23 mouse cellular contexts compared by ENCODE assay signal in the genomic region with DNA sequence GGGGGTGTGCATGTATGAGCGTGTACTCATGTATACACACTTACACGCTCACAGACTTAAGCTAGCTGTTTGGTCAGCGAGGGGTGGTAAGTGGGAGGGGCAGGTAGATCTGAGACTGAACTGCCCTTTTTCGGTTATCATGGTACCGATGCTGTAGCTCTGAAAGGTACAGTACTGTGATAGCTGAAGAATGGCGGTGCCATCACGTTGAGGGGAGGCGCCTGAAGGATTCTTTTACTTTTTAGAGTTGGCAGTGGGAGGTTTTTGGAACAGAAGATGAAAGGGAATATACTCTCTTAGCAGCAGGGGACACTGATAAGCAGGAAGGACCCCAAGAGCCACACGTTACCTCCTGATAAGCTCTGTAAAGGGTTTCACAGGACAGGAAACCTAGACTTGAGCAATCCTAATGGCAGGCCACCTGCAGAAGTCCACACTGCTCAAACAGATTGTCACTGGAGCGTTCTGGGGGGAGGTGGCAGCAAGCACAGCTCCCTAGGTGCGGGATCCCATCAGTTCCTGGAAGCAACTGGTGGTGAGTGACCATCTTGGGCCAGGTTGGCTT. TPM values are rescaled to one million over a fixed set of nuclear protein-coding genes. Genes with fewer than 3 reads are reported as not detected.
DNase-seq lines count a peak whose midpoint lies in the region; ATAC-seq and TF ChIP-seq lines count a peak whose summit lies in the region.
"Had no signal": no experiment of that assay in that cellular context is flagged by ENCODE, and none has a peak within 500 bp of the region (broad histone marks: within the 10 kb centered on the region; RNA-seq: fewer than 3 reads in every experiment).

No protein-coding gene starts in this region.

- no peaks in the 10 kb centered on the region for H3K9me3 ChIP-seq in liver, embryonic 16.5 days (replicated peaks; ENCODE audit: control insufficient read depth, low read length)
- no peaks in the 10 kb centered on the region for H3K9me3 ChIP-seq in forebrain, embryonic 11.5 days (ENCODE audit: control insufficient read depth, low read length)
- no peaks in the 10 kb centered on the region for H3K9me3 ChIP-seq in forebrain, embryonic 16.5 days (ENCODE audit: control insufficient read depth, low read length)
- H3K9me3 ChIP-seq: heart, embryonic 15.5 days; hindbrain, embryonic 13.5 days; kidney, embryonic 15.5 days; limb, embryonic 15.5 days; midbrain, embryonic 12.5 days had no signal

- 0 out of 2 replicates have a peak overlapping the region, but pooled peaks have one; percentile 18 for H3K4me2 ChIP-seq in liver, embryonic 16.5 days (ENCODE audit: low read depth, low read length)
- no peak overlapping the region for H3K4me2 ChIP-seq in forebrain, embryonic 11.5 days (ENCODE audit: low read depth, low read length, severe bottlenecking)
- H3K4me2 ChIP-seq in forebrain, embryonic 16.5 days (ENCODE audit: low read length): no peak overlapping the region
- H3K4me2 ChIP-seq: heart, embryonic 15.5 days; hindbrain, embryonic 13.5 days; kidney, embryonic 15.5 days; limb, embryonic 15.5 days; midbrain, embryonic 12.5 days had no signal

- H3K27ac ChIP-seq in liver, adult 2 months (replicated peaks; ENCODE audit: insufficient read depth, low read depth, low read length): peak overlapping the region; percentile 11; the same call in 1 of the 2 replicates
- peak overlapping the region; percentile 6 for H3K27ac ChIP-seq in liver, embryonic 16.5 days (ENCODE audit: low read length)
- H3K27ac ChIP-seq in forebrain, embryonic 11.5 days (ENCODE audit: low read depth, low read length): no peak overlapping the region
- H3K27ac ChIP-seq in forebrain, embryonic 16.5 days (ENCODE audit: low read length): no peak overlapping the region
- H3K27ac ChIP-seq: heart, embryonic 15.5 days; hindbrain, embryonic 13.5 days; kidney, embryonic 15.5 days; limb, embryonic 15.5 days; midbrain, embryonic 12.5 days; stomach, postnatal 0 days had no signal

- TF ChIP-seq POLR2A in liver, adult 2 months (IDR thresholded peaks at IDR 0.05; ENCODE audit: extremely low read depth, insufficient read depth, low read length): no peak

- WGBS in liver, adult 2 months: 70% methylated on average over 11 of the region's 11 CpGs
- 23% methylated on average over 11 of the region's 11 CpGs for WGBS in liver, embryonic 16.5 days (ENCODE audit: insufficient replicate concordance)
- WGBS in forebrain, embryonic 11.5 days: 90% methylated on average over 11 of the region's 11 CpGs
- 91% methylated on average over 11 of the region's 11 CpGs for WGBS in forebrain, embryonic 16.5 days

- H3K4me3 ChIP-seq in liver, adult 2 months (ENCODE audit: insufficient read depth, low read depth, low read length): no peak overlapping the region
- no peak overlapping the region for H3K4me3 ChIP-seq in liver, embryonic 16.5 days (ENCODE audit: low read depth, low read length)
- no peak overlapping the region for H3K4me3 ChIP-seq in forebrain, embryonic 11.5 days (ENCODE audit: low read depth, low read length)
- H3K4me3 ChIP-seq in forebrain, embryonic 16.5 days (replicated peaks; ENCODE audit: low read length): no peak overlapping the region
- H3K4me3 ChIP-seq: heart, embryonic 15.5 days; hindbrain, embryonic 13.5 days; kidney, embryonic 15.5 days; limb, embryonic 15.5 days; midbrain, embryonic 12.5 days had no signal

- no peak for DNase-seq in liver, adult 2 months (ENCODE audit: extremely low read depth, low read depth, low spot score)
- no peak for DNase-seq in liver
- DNase-seq in forebrain, embryonic 11.5 days (ENCODE audit: low spot score): no peak
- DNase-seq in cerebellum, postnatal 36 days: no peak
- DNase-seq: adrenal gland, postnatal 25 days; cerebellum, adult 11 months; cerebellum, adult 9-11 months; gastrocnemius, postnatal 14 days; heart, postnatal 36 days; kidney, adult 11 months; kidney, postnatal 4 days had no signal

- H3K4me1 ChIP-seq in liver, adult 2 months (ENCODE audit: control insufficient read depth, insufficient read depth, low read length): peaks cover 28% of the 10 kb centered on the region
- peaks cover 44% of the 10 kb centered on the region for H3K4me1 ChIP-seq in liver, embryonic 16.5 days (ENCODE audit: control insufficient read depth, low read depth, low read length)
- H3K4me1 ChIP-seq in forebrain, embryonic 11.5 days (replicated peaks; ENCODE audit: control insufficient read depth, insufficient read depth, low read length): no peaks in the 10 kb centered on the region
- H3K4me1 ChIP-seq in forebrain, embryonic 16.5 days (replicated peaks; ENCODE audit: control insufficient read depth, insufficient read depth, low read length): no peaks in the 10 kb centered on the region
- H3K4me1 ChIP-seq: hindbrain, embryonic 13.5 days; kidney, embryonic 15.5 days; limb, embryonic 15.5 days; midbrain, embryonic 12.5 days had no signal

- peaks cover 82% of the 10 kb centered on the region for H3K36me3 ChIP-seq in liver, adult 2 months (ENCODE audit: control insufficient read depth, insufficient read depth, low read length)
- H3K36me3 ChIP-seq in liver, embryonic 16.5 days (ENCODE audit: control insufficient read depth, insufficient read depth): peaks cover 31% of the 10 kb centered on the region
- peaks cover 3% of the 10 kb centered on the region; the same call in 1 of the 2 replicates for H3K36me3 ChIP-seq in forebrain, embryonic 11.5 days (ENCODE audit: control insufficient read depth, insufficient read depth, low read length)
- no peaks in the 10 kb centered on the region for H3K36me3 ChIP-seq in forebrain, embryonic 16.5 days (ENCODE audit: control insufficient read depth, insufficient read depth)

- H3K79me2 ChIP-seq in liver, adult 2 months (ENCODE audit: control insufficient read depth, insufficient read depth, low read length): peaks cover 11% of the 10 kb centered on the region; the same call in 1 of the 2 replicates

- ATAC-seq in erythroid progenitor cell, adult 5-6 weeks (replicated peaks; ENCODE audit: low FRiP score, poor library complexity, severe bottlenecking): peak; percentile 47
- peak; percentile 63 for ATAC-seq in liver, embryonic 16.5 days (ENCODE audit: low read depth)
- ATAC-seq in forebrain, embryonic 11.5 days (replicated peaks; ENCODE audit: low FRiP score): no peak
- ATAC-seq in forebrain, embryonic 16.5 days: no peak
- ATAC-seq: activated CD4-positive, CD25-positive, alpha-beta regulatory T cell, adult 4 months; forebrain, embryonic 14.5 days; lung, postnatal 0 days had no signal

- no peak for TF ChIP-seq CTCF in liver, adult 2 months (IDR thresholded peaks at IDR 0.05; ENCODE audit: low read depth, low read length)

- H3K9ac ChIP-seq in liver, adult 2 months (ENCODE audit: low read depth, low read length): no peak overlapping the region
- peak overlapping the region; percentile 23; the same call in 1 of the 2 replicates for H3K9ac ChIP-seq in liver, embryonic 16.5 days (ENCODE audit: low read depth, low read length)
- H3K9ac ChIP-seq in forebrain, embryonic 11.5 days (ENCODE audit: low read length): no peak overlapping the region
- no peak overlapping the region for H3K9ac ChIP-seq in forebrain, embryonic 16.5 days (replicated peaks; ENCODE audit: low read depth, low read length)
- H3K9ac ChIP-seq: heart, embryonic 15.5 days; hindbrain, embryonic 13.5 days; kidney, embryonic 15.5 days; limb, embryonic 15.5 days; midbrain, embryonic 12.5 days had no signal

- no peaks in the 10 kb centered on the region for H3K27me3 ChIP-seq in liver, adult 2 months (ENCODE audit: control insufficient read depth, insufficient read depth, low read length)
- no peaks in the 10 kb centered on the region for H3K27me3 ChIP-seq in liver, embryonic 16.5 days (ENCODE audit: control insufficient read depth, insufficient read depth, low read depth, low read length)
- no peaks in the 10 kb centered on the region for H3K27me3 ChIP-seq in forebrain, embryonic 11.5 days (ENCODE audit: control insufficient read depth, insufficient read depth, low read length)
- no peaks in the 10 kb centered on the region for H3K27me3 ChIP-seq in forebrain, embryonic 16.5 days (replicated peaks; ENCODE audit: control insufficient read depth, insufficient read depth, low read length)
- H3K27me3 ChIP-seq: heart, embryonic 15.5 days; hindbrain, embryonic 13.5 days; kidney, embryonic 15.5 days; limb, embryonic 15.5 days; midbrain, embryonic 12.5 days had no signal

RNA-seq across cellular contexts. Expression of a gene that starts 34.1 kb away (rescaled TPM):
- total RNA-seq in liver, adult 2 months (2014; rRNA removed): 117 and 132 TPM in 2 replicates
- polyA plus RNA-seq in liver, adult 2 months (2012; rRNA removed): 75.7 and 87.8 TPM in 2 replicates
- 7.6 and 13.8 TPM in 2 replicates for total RNA-seq in erythroid progenitor cell, adult 5-6 weeks (2015; ENCODE audit: low replicate concordance)
- total RNA-seq in erythroid progenitor cell, adult 5-6 weeks (2017; ENCODE audit: low replicate concordance): 15.1 and 17.5 TPM in 2 replicates
- polyA plus RNA-seq in liver, embryonic 16.5 days (2015; fragmentation: Nextera tagmentation; extraction: Ambion mirVana): 69.9 and 73.3 TPM in 2 replicates
- polyA plus RNA-seq in forebrain, embryonic 11.5 days (2014; fragmentation: Nextera tagmentation; extraction: Ambion mirVana): 52.2 and 54.5 TPM in 2 replicates
- 35.3 and 40.4 TPM in 2 replicates for polyA plus RNA-seq in forebrain, embryonic 16.5 days (2015; fragmentation: Nextera tagmentation; extraction: Ambion mirVana)

Comparison
In these comparisons a context has a peak if more than half of its experiments do, and no peak if none do; other contexts are left out.
1. H3K27ac ChIP-seq: peak in liver, adult 2 months (single experiment) and liver, embryonic 16.5 days (single experiment); none in forebrain, embryonic 11.5 days (single experiment) and forebrain, embryonic 16.5 days (single experiment).
2. ATAC-seq: peak in erythroid progenitor cell, adult 5-6 weeks (single experiment) and liver, embryonic 16.5 days (single experiment); none in forebrain, embryonic 11.5 days (single experiment) and forebrain, embryonic 16.5 days (single experiment).